Comparison of ENCODE assay signal across 8 mouse cellular contexts in genomic region chr7:44547725-44548124, GRCm38 (mm10). TPM values are rescaled to one million over a fixed set of nuclear protein-coding genes. Genes with fewer than 3 reads are reported as not detected.
DNase-seq lines count a peak whose midpoint lies in the region; ATAC-seq and TF ChIP-seq lines count a peak whose summit lies in the region.

No protein-coding gene starts in this region.

- WGBS in kidney, embryonic 14.5 days, result 11% methylated on average over 5 of the region's 5 CpGs
- 24% methylated on average over 5 of the region's 5 CpGs for whole genome bisulfite sequencing in hindbrain, embryonic 11.5 days
- WGBS in midbrain, embryonic 14.5 days, result 30% methylated on average over 5 of the region's 5 CpGs

- no peak for TF ChIP-seq POLR2A in bone marrow macrophage, adult 2 months (IDR thresholded peaks at IDR 0.05; ENCODE audit: borderline replicate concordance, low read depth, low read length)

- peak overlapping the region; percentile 69 for H3K9ac ChIP-seq in kidney, embryonic 14.5 days (ENCODE audit: low read depth, low read length)
- H3K9ac ChIP-seq in hindbrain, embryonic 11.5 days (ENCODE audit: low read depth, low read length), result peak overlapping the region; percentile 51
- H3K9ac ChIP-seq in midbrain, embryonic 14.5 days (replicated peaks; ENCODE audit: low read length), result peak overlapping the region; percentile 37; the same call in 1 of the 2 replicates

- peaks cover 31% of the 10 kb centered on the region for H3K36me3 ChIP-seq in kidney, embryonic 14.5 days (ENCODE audit: control insufficient read depth, insufficient read depth, low read length)
- peaks cover 6% of the 10 kb centered on the region; the same call in 1 of the 2 replicates for H3K36me3 ChIP-seq in hindbrain, embryonic 11.5 days (ENCODE audit: control insufficient read depth, insufficient read depth, low read length)
- H3K36me3 ChIP-seq in midbrain, embryonic 14.5 days (ENCODE audit: control insufficient read depth, insufficient read depth, low read length), result peaks cover 28% of the 10 kb centered on the region

- peaks cover 4% of the 10 kb centered on the region for H3K4me1 ChIP-seq in kidney, embryonic 14.5 days (ENCODE audit: control insufficient read depth, insufficient read depth, low read length)
- H3K4me1 ChIP-seq in bone marrow macrophage, adult 2 months (ENCODE audit: control insufficient read depth, insufficient read depth, low read length), result 0 out of 2 replicates have a peak, but pooled peaks cover 2% of the 10 kb centered on the region
- peaks cover 6% of the 10 kb centered on the region; the same call in 1 of the 2 replicates for H3K4me1 ChIP-seq in hindbrain, embryonic 11.5 days (replicated peaks; ENCODE audit: control insufficient read depth, insufficient read depth, low read length)
- H3K4me1 ChIP-seq in midbrain, embryonic 14.5 days (ENCODE audit: control insufficient read depth, insufficient read depth, low read length), result peaks cover 9% of the 10 kb centered on the region

- H3K27ac ChIP-seq in kidney, embryonic 14.5 days (ENCODE audit: low read depth, low read length), result no peak overlapping the region
- no peak overlapping the region for H3K27ac ChIP-seq in bone marrow macrophage, adult 2 months (ENCODE audit: insufficient read depth, low read depth, low read length)
- no peak overlapping the region for H3K27ac ChIP-seq in hindbrain, embryonic 11.5 days (ENCODE audit: low read depth, low read length)
- H3K27ac ChIP-seq in midbrain, embryonic 14.5 days (replicated peaks; ENCODE audit: low read depth, low read length), result no peak overlapping the region

- no peak for ATAC-seq in kidney, embryonic 14.5 days (ENCODE audit: low FRiP score, low TSS enrichment)
- no peak for ATAC-seq in hindbrain, embryonic 11.5 days (ENCODE audit: low FRiP score)
- no peak for ATAC-seq in midbrain, embryonic 14.5 days (ENCODE audit: low FRiP score, low TSS enrichment)

- H3K27me3 ChIP-seq in kidney, embryonic 14.5 days (ENCODE audit: control insufficient read depth, insufficient read depth, low read length), result no peaks in the 10 kb centered on the region
- no peaks in the 10 kb centered on the region for H3K27me3 ChIP-seq in hindbrain, embryonic 11.5 days (ENCODE audit: control insufficient read depth, insufficient read depth, low read length)
- H3K27me3 ChIP-seq in midbrain, embryonic 14.5 days (ENCODE audit: control insufficient read depth, insufficient read depth, low read length), result no peaks in the 10 kb centered on the region

- peak overlapping the region; percentile 67 for H3K4me3 ChIP-seq in kidney, embryonic 14.5 days (ENCODE audit: low read length)
- peak overlapping the region; percentile 68 for H3K4me3 ChIP-seq in bone marrow macrophage, adult 2 months (ENCODE audit: insufficient read depth, low read length)
- H3K4me3 ChIP-seq in hindbrain, embryonic 11.5 days (ENCODE audit: low read depth, low read length), result peak overlapping the region; percentile 53
- peak overlapping the region; percentile 56 for H3K4me3 ChIP-seq in midbrain, embryonic 14.5 days (replicated peaks; ENCODE audit: low read depth, low read length)

- no peaks in the 10 kb centered on the region for H3K9me3 ChIP-seq in kidney, embryonic 14.5 days (ENCODE audit: control insufficient read depth, low read length)
- H3K9me3 ChIP-seq in hindbrain, embryonic 11.5 days (ENCODE audit: control insufficient read depth, low read length), result no peaks in the 10 kb centered on the region
- H3K9me3 ChIP-seq in midbrain, embryonic 14.5 days (ENCODE audit: control insufficient read depth, low read length), result no peaks in the 10 kb centered on the region

- H3K4me2 ChIP-seq in kidney, embryonic 14.5 days (replicated peaks; ENCODE audit: low read depth, low read length), result peak overlapping the region; percentile 83
- peak overlapping the region; percentile 86 for H3K4me2 ChIP-seq in hindbrain, embryonic 11.5 days (replicated peaks; ENCODE audit: low read depth, low read length)
- peak overlapping the region; percentile 95 for H3K4me2 ChIP-seq in midbrain, embryonic 14.5 days (ENCODE audit: low read length)

- DNase-seq in kidney, postnatal 36 days, result no peak
- no peak for DNase-seq in hindbrain, embryonic 11.5 days (ENCODE audit: low spot score)
- no peak for DNase-seq in midbrain, embryonic 14.5 days
- no peak for DNase-seq in right cerebral cortex, postnatal 25 days
- DNase-seq in left cerebral cortex, adult 11 months (ENCODE audit: low spot score), result no peak
- no peak for DNase-seq in left cerebral cortex, adult 18-20 months (ENCODE audit: low spot score in 2 of 2)

- TF ChIP-seq CTCF in bone marrow macrophage, adult 2 months (IDR thresholded peaks at IDR 0.05; ENCODE audit: low read depth, low read length), result no peak

RNA-seq across cellular contexts. Expression of gene Pold1, which starts 0.9 kb away (rescaled TPM):
- polyA plus RNA-seq in kidney, embryonic 14.5 days (2014; fragmentation: Nextera tagmentation; extraction: Ambion mirVana), result 51.6 and 69.5 TPM in 2 replicates
- polyA plus RNA-seq in bone marrow macrophage, adult 2 months (2012; ENCODE audit: insufficient read depth, insufficient read length, missing spikeins), result 18.7 and 25.8 TPM in 2 replicates
- polyA plus RNA-seq in hindbrain, embryonic 11.5 days (2014; fragmentation: Nextera tagmentation; extraction: Ambion mirVana), result 40.9 and 43.2 TPM in 2 replicates
- 17.8 and 19.5 TPM in 2 replicates for polyA plus RNA-seq in midbrain, embryonic 14.5 days (2014; fragmentation: Nextera tagmentation; extraction: Ambion mirVana)
- total RNA-seq in left cerebral cortex, adult 18-20 months (2021), result 10 to 100 TPM in 1 of 2 experiments, 1 to 10 TPM in 1; 9.7 to 10.8 TPM

RNA-seq across cellular contexts. Expression of gene Nr1h2, which starts 6.0 kb away (rescaled TPM):
- polyA plus RNA-seq in kidney, embryonic 14.5 days (2014; fragmentation: Nextera tagmentation; extraction: Ambion mirVana), result 69.1 and 69.8 TPM in 2 replicates
- polyA plus RNA-seq in bone marrow macrophage, adult 2 months (2012; ENCODE audit: insufficient read depth, insufficient read length, missing spikeins), result 98.8 and 104 TPM in 2 replicates
- 70.8 and 72.7 TPM in 2 replicates for polyA plus RNA-seq in hindbrain, embryonic 11.5 days (2014; fragmentation: Nextera tagmentation; extraction: Ambion mirVana)
- 57.1 and 62.0 TPM in 2 replicates for polyA plus RNA-seq in midbrain, embryonic 14.5 days (2014; fragmentation: Nextera tagmentation; extraction: Ambion mirVana)
- total RNA-seq in left cerebral cortex, adult 18-20 months (2021), result 10 to 100 TPM; 75.2 to 85.6 TPM

RNA-seq across cellular contexts. Expression of gene Spib, which starts 15.9 kb away (rescaled TPM):
- not detected in 2 replicates for polyA plus RNA-seq in kidney, embryonic 14.5 days (2014; fragmentation: Nextera tagmentation; extraction: Ambion mirVana)
- polyA plus RNA-seq in bone marrow macrophage, adult 2 months (2012; ENCODE audit: insufficient read depth, insufficient read length, missing spikeins), result 0.32 and 0.43 TPM in 2 replicates
- not detected in 2 replicates for polyA plus RNA-seq in hindbrain, embryonic 11.5 days (2014; fragmentation: Nextera tagmentation; extraction: Ambion mirVana)
- not detected in 2 replicates for polyA plus RNA-seq in midbrain, embryonic 14.5 days (2014; fragmentation: Nextera tagmentation; extraction: Ambion mirVana)
- under 1 TPM; 0.12 to 0.21 TPM for total RNA-seq in left cerebral cortex, adult 18-20 months (2021)

RNA-seq across cellular contexts. Expression of gene Mybpc2, which starts 23.3 kb away (rescaled TPM):
- polyA plus RNA-seq in kidney, embryonic 14.5 days (2014; fragmentation: Nextera tagmentation; extraction: Ambion mirVana), result 0.06 and 0.18 TPM in 2 replicates
- not detected in 2 replicates for polyA plus RNA-seq in bone marrow macrophage, adult 2 months (2012; ENCODE audit: insufficient read depth, insufficient read length, missing spikeins)
- polyA plus RNA-seq in hindbrain, embryonic 11.5 days (2014; fragmentation: Nextera tagmentation; extraction: Ambion mirVana), result 0.07 and 0.19 TPM in 2 replicates
- 0.15 and 0.20 TPM in 2 replicates for polyA plus RNA-seq in midbrain, embryonic 14.5 days (2014; fragmentation: Nextera tagmentation; extraction: Ambion mirVana)
- total RNA-seq in left cerebral cortex, adult 18-20 months (2021), result under 1 TPM; 0.12 to 0.28 TPM

RNA-seq across cellular contexts. Expression of gene Napsa, which starts 24.5 kb away (rescaled TPM):
- 5.0 and 7.0 TPM in 2 replicates for polyA plus RNA-seq in kidney, embryonic 14.5 days (2014; fragmentation: Nextera tagmentation; extraction: Ambion mirVana)
- polyA plus RNA-seq in bone marrow macrophage, adult 2 months (2012; ENCODE audit: insufficient read depth, insufficient read length, missing spikeins), result 218 and 224 TPM in 2 replicates
- polyA plus RNA-seq in hindbrain, embryonic 11.5 days (2014; fragmentation: Nextera tagmentation; extraction: Ambion mirVana), result 0.28 and 0.66 TPM in 2 replicates
- 1.1 TPM in 1 of 2 replicates, not detected in the other for polyA plus RNA-seq in midbrain, embryonic 14.5 days (2014; fragmentation: Nextera tagmentation; extraction: Ambion mirVana)
- total RNA-seq in left cerebral cortex, adult 18-20 months (2021), result under 1 TPM in 1 of 2 experiments, not detected in 1; 0.37 TPM
